Mouse (Mus musculus) midbrain, postnatal 0 days (tissue): Measurements from ENCODE around the gene Rab42. TPM values are rescaled to one million over a fixed set of nuclear protein-coding genes. Genes with fewer than 3 reads are reported as not detected.

Source experiments
- ATAC-seq: fragments of 200-750 bp; cut with Nextera tagmentation; 2 replicates; pipeline ENCODE4 v1.8.0; 2017; ENCODE audit warnings: moderate number of reproducible peaks, mild to moderate bottlenecking, moderate TSS enrichment, moderate library complexity; ENCODE audit not compliant: low FRiP score
- DNase-seq: peaks from one replicate; pipeline ENCODE4 v3.0.0-alpha.2; 2015; ENCODE audit warnings: low spot score
- H3K27ac ChIP-seq: fragments of 300-500 bp; sonication (generic); 2 replicates; pipeline ENCODE4 v1.5.1; 2014; ENCODE audit warnings: low read depth, mild to moderate bottlenecking, low read length, mixed read lengths
- H3K27me3 ChIP-seq: fragments of 300-500 bp; sonication (generic); 2 replicates; pipeline ENCODE4 v1.6.1; 2014; ENCODE audit warnings: low read length, control low read depth, mixed read lengths; ENCODE audit not compliant: insufficient read depth
- H3K36me3 ChIP-seq: fragments of 300-500 bp; sonication (generic); 2 replicates; pipeline ENCODE4 v1.6.1; 2014; ENCODE audit warnings: low read length, control low read depth, mixed read lengths; ENCODE audit not compliant: insufficient read depth
- H3K4me1 ChIP-seq: fragments of 300-500 bp; sonication (generic); 2 replicates; pipeline ENCODE4 v1.6.1; 2014; ENCODE audit warnings: mild to moderate bottlenecking, control low read depth, antibody characterized with exemption, low read length, mixed read lengths; ENCODE audit not compliant: insufficient read depth
- H3K4me2 ChIP-seq: fragments of 300-500 bp; sonication (generic); 2 replicates; pipeline ENCODE4 v1.6.1; 2014; ENCODE audit warnings: low read depth, mild to moderate bottlenecking, low read length, mixed read lengths; ENCODE audit not compliant: poor library complexity, severe bottlenecking
- H3K4me3 ChIP-seq: fragments of 300-500 bp; sonication (generic); 2 replicates; pipeline ENCODE4 v1.5.1; 2014; ENCODE audit warnings: low read depth, mild to moderate bottlenecking, low read length, moderate library complexity
- H3K9ac ChIP-seq: fragments of 300-500 bp; sonication (generic); replicated peaks from 2 replicates; pipeline ENCODE4 v1.6.1; 2014; ENCODE audit warnings: mild to moderate bottlenecking, low read length, moderate library complexity, mixed read lengths; ENCODE audit not compliant: poor library complexity, severe bottlenecking
- H3K9me3 ChIP-seq: fragments of 300-500 bp; sonication (generic); 2 replicates; pipeline ENCODE4 v1.6.1; 2016; ENCODE audit warnings: low read length, control low read depth
- CTCF ChIP-seq: IDR thresholded peaks from 2 replicates; pipeline ENCODE4 v1.5.1; 2016; ENCODE audit warnings: antibody characterized with exemption, mild to moderate bottlenecking
- WGBS: fragments of 180-500 bp; shearing (Covaris S2); extraction: QIAGEN DNeasy Blood & Tissue Kit; methylation state at CpG from one replicate; pipeline ENCODE4 v1.1.7; 2014; 5-methylcytosine and 5-hydroxymethylcytosine counted together
- polyA plus RNA-seq: library from polyadenylated mRNA; unstranded; fragments of >200 nt; fragmentation: Nextera tagmentation; extraction: Ambion mirVana; gene quantifications from 2 replicates; pipeline ENCODE4 v1.2.1, GENCODE M21; 2015
- total RNA-seq: library from RNA; depleted of rRNA; stranded (reverse); fragments of >200 nt; gene quantifications from 2 replicates; pipeline ENCODE4 v1.2.3, GENCODE M21; 2014

The Rab42 gene
- total and polyA plus RNA-seq, 2 experiments from 2014 or later, result 3.3 to 4.2 TPM

- H3K9ac ChIP-seq, result peak overlapping the region; percentile 25
- TF ChIP-seq CTCF, result no peak
- 62% methylated on average over 16 of the region's 16 CpGs for WGBS
- H3K4me1 ChIP-seq, result no peaks in the 10 kb centered on the region
- peak overlapping the region; percentile 46 for H3K4me2 ChIP-seq
- ATAC-seq (peak; percentile 17; the same call in 1 of the 2 replicates), DNase-seq (no peak)
- no peaks in the 10 kb centered on the region for H3K36me3 ChIP-seq
- no peaks in the 10 kb centered on the region for H3K27me3 ChIP-seq
- peak overlapping the region; percentile 29 for H3K4me3 ChIP-seq
- H3K27ac ChIP-seq, result peak overlapping the region; percentile 14; the same call in 1 of the 2 replicates
- H3K9me3 ChIP-seq, result no peaks in the 10 kb centered on the region
Measured at GRCm38 (mm10) chr4:132301965-132302938, 933 bp downstream of the Rab42 start.

DNA sequence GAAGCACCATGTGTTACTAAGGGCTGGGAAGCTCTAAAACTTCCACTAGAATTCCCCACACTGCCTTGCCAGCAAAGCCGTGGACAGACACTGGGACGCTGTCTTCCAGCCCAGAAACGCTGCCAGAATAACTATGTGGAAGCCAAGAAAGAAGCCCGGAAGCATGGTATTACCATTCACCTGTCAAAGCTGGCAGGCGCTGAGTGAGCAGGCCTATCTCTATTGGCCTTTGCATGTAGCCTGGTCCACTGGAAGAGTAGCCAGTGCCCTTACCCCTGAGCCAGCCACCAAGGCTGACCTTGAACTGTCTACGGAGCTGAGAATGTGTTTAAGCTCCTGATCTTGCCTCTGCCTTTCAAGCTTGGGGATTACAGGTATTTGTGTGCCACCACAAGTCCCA lies 1.7 kb downstream of the Rab42 start:
- DNase-seq, result no peak
- 79% methylated on average over 6 of the region's 6 CpGs for WGBS
- Histone ChIP-seq H3K4me2 (no peak overlapping the region), H3K9me3 (no peaks in the 10 kb centered on the region), H3K4me3 (no peak overlapping the region), H3K27ac (no peak overlapping the region), H3K36me3 (no peaks in the 10 kb centered on the region), H3K9ac (no peak overlapping the region), H3K27me3 (no peaks in the 10 kb centered on the region), H3K4me1 (no peaks in the 10 kb centered on the region)
- ATAC-seq, result no peak
- no peak for TF ChIP-seq CTCF

GRCm38 (mm10) chr4:132299849-132300248 lies 3.3 kb downstream of the Rab42 start:
- Histone ChIP-seq H3K27ac (no peak overlapping the region), H3K27me3 (no peaks in the 10 kb centered on the region), H3K9ac (no peak overlapping the region), H3K9me3 (no peaks in the 10 kb centered on the region), H3K4me3 (no peak overlapping the region), H3K36me3 (no peaks in the 10 kb centered on the region), H3K4me1 (no peaks in the 10 kb centered on the region), H3K4me2 (no peak overlapping the region)
- no peak for TF ChIP-seq CTCF
- no peak for ATAC-seq
- 93% methylated on average over 1 of the region's 1 CpGs for WGBS
- DNase-seq, result no peak

GRCm38 (mm10) chr4:132295696-132296390 lies 7.3 kb downstream of the Rab42 start:
- no peak overlapping the region for H3K4me2 ChIP-seq
- DNase-seq (no peak), ATAC-seq (no peak)
- 46% methylated on average over 8 of the region's 8 CpGs for WGBS
- no peak overlapping the region for H3K27ac ChIP-seq
- no peaks in the 10 kb centered on the region for H3K27me3 ChIP-seq
- no peak overlapping the region for H3K9ac ChIP-seq
- no peaks in the 10 kb centered on the region for H3K4me1 ChIP-seq
- H3K9me3 ChIP-seq, result no peaks in the 10 kb centered on the region
- H3K36me3 ChIP-seq, result peaks cover 19% of the 10 kb centered on the region
- H3K4me3 ChIP-seq, result no peak overlapping the region
- peak; percentile 20; the same call in 1 of the 2 replicates for TF ChIP-seq CTCF

DNA sequence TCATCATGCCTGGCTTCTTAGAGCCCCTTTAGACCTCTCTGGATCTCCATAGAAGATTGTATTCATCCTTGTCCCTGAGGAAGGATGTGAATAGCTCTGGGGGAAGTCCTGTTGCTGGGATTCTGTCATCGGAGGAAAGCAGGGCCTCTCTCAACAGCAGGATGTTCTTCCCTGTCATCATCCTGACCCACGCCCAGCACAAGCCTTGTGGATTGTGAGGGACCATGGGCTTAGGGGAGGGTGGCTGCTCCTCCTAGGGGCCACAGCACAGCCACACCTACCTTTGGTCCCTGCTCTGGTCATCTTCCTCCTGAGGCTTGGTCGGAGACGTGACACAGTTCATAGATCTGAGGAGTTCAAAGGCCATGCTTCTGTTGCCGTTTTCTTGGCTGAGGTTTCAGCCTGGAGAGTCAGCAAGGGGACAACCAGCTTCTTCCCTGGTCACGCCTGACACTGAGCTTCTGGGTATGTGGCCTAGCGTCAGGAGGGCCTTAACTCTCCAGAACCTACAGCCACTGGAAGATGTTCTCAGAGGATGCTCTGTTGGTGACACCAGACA lies 9.4 kb downstream of the Rab42 start:
- H3K4me3 ChIP-seq, result no peak overlapping the region
- no peaks in the 10 kb centered on the region for H3K9me3 ChIP-seq
- ATAC-seq (no peak), DNase-seq (no peak)
- no peak for TF ChIP-seq CTCF
- no peak overlapping the region for H3K27ac ChIP-seq
- peaks cover 29% of the 10 kb centered on the region for H3K36me3 ChIP-seq
- no peaks in the 10 kb centered on the region for H3K4me1 ChIP-seq
- H3K4me2 ChIP-seq, result no peak overlapping the region
- H3K9ac ChIP-seq, result 0 out of 2 replicates have a peak overlapping the region, but pooled peaks have one; percentile 19
- 82% methylated on average over 7 of the region's 7 CpGs for WGBS
- H3K27me3 ChIP-seq, result no peaks in the 10 kb centered on the region
